Mouse (Mus musculus): ENCODE measurements at regions not wholly inside any gene's neighbourhood (a gene's known extent, or its start where the extent isn't known, plus 50 kb on each side); places are given as distances from the start of the nearest gene placed in this dataset.

- DNase-seq (ENCODE audit: low spot score) = no peak
Measured at GRCm38 (mm10) chr2:8291357-8291756, 782.0 kb upstream of the Celf2 start.

DNA sequence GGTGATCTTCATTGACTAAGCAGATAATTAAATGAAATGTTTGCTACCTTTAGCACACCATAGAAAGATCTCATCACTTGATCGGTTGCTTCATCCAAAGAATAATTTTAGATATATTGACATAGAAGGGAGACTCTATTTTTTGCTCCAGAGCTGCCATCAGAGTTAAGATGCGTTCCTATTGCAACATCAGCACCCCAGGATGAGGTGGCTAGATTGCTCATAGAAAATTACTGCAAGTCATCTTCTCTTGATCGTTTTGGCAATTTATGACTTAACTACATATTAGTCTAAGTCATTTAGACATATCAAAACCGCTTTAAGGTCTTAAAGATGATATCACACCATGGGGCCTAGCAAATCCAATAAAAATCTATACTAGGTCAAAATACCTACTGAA lies 778.0 kb upstream of the Celf2 start:
- no peak for DNase-seq (ENCODE audit: low spot score)

DNA sequence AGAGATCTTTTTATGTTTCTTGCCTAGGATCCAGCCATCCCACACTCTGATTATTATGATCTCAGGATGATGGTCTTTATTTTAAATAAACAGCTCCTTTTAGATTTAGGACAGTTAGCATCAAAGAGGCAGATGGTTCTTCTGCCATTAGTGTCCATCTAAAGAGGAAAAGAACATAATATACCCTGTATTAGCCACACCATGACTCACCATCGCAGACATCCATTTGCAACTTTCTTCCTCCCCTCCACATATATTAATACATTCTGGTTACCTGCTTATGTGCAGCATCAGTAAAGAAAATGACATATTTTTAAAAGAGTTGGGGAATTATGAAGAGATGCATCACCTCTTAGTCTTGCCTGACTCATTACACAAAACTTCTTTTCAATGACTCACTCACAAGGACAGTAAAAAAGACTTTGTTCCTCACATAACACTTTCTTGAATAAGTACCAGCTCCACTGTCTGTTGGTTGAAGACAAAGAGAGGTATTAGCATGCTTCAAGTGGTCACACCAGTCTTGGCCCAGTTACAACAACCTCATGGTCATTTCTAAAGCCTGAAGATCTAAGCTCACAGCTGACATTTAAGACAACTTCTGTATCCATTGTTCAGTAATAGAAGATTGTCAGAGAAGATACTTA lies 766.9 kb upstream of the Celf2 start:
- no peak for DNase-seq (ENCODE audit: low spot score)
